In the genomic region with DNA sequence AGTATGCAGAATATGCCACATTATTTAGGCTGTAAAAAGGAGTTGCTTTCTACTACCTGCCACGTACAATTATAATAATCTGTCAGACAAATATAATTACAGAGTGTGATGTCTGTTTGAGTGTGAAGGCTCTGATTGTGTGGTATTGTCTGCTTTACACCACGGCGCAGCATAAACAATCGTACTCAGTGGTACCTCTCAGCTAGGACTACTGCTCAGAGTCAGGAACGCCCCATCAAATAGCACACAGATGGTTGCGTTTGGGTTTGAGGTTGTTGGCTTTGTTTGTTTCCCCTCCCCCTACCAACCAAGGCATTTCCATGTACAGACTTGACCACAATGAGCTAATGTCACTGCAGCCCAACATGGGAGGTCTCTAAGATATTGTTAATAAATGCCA, we compare ENCODE assay signal across 19 mouse cellular contexts.
"Had no signal": no experiment of that assay in that cellular context is flagged by ENCODE, and none has a peak within 500 bp of the region (broad histone marks: within the 10 kb centered on the region; RNA-seq: fewer than 3 reads in every experiment).

No protein-coding gene starts in this region.

- H3K4me3 ChIP-seq: kidney, embryonic 15.5 days; limb, embryonic 10.5 days; limb, embryonic 13.5 days; liver, embryonic 12.5 days; liver, embryonic 15.5 days; lung, embryonic 15.5 days; megakaryocyte, embryonic 14.5 days; midbrain, embryonic 10.5 days; midbrain, embryonic 15.5 days; neural tube, embryonic 12.5 days; neural tube, embryonic 15.5 days had no signal

- H3K9ac ChIP-seq: kidney, embryonic 15.5 days; limb, embryonic 13.5 days; liver, embryonic 12.5 days; liver, embryonic 15.5 days; lung, embryonic 15.5 days; midbrain, embryonic 15.5 days; neural tube, embryonic 12.5 days; neural tube, embryonic 15.5 days had no signal

- H3K36me3 ChIP-seq: kidney, embryonic 15.5 days; limb, embryonic 10.5 days; limb, embryonic 13.5 days; liver, embryonic 12.5 days; liver, embryonic 15.5 days; lung, embryonic 15.5 days; midbrain, embryonic 10.5 days; midbrain, embryonic 15.5 days; neural tube, embryonic 12.5 days; neural tube, embryonic 15.5 days had no signal

- H3K27ac ChIP-seq: limb, embryonic 10.5 days; limb, embryonic 13.5 days; liver, embryonic 12.5 days; liver, embryonic 15.5 days; lung, embryonic 15.5 days; midbrain, embryonic 10.5 days; midbrain, embryonic 15.5 days; neural tube, embryonic 12.5 days; neural tube, embryonic 15.5 days had no signal

- H3K9me3 ChIP-seq: kidney, embryonic 15.5 days; limb, embryonic 10.5 days; limb, embryonic 13.5 days; liver, embryonic 12.5 days; liver, embryonic 15.5 days; lung, embryonic 15.5 days; midbrain, embryonic 10.5 days; midbrain, embryonic 15.5 days; neural tube, embryonic 12.5 days; neural tube, embryonic 15.5 days had no signal

- H3K4me2 ChIP-seq: kidney, embryonic 15.5 days; limb, embryonic 13.5 days; liver, embryonic 12.5 days; liver, embryonic 15.5 days; lung, embryonic 15.5 days; midbrain, embryonic 15.5 days; neural tube, embryonic 12.5 days; neural tube, embryonic 15.5 days had no signal

- H3K4me1 ChIP-seq: kidney, embryonic 15.5 days; limb, embryonic 13.5 days; liver, embryonic 12.5 days; liver, embryonic 15.5 days; lung, embryonic 15.5 days; megakaryocyte, embryonic 14.5 days; midbrain, embryonic 10.5 days; midbrain, embryonic 15.5 days; neural tube, embryonic 12.5 days; neural tube, embryonic 15.5 days had no signal

- ATAC-seq: liver, embryonic 12.5 days; midbrain, embryonic 15.5 days had no signal

- DNase-seq: kidney, adult 11 months; kidney, adult 8-10 months; kidney, postnatal 36 days; liver; lung, adult 18-20 months; lung, postnatal 10 days; lung, postnatal 36 days; thymus, postnatal 25 days had no signal

- H3K27me3 ChIP-seq: kidney, embryonic 15.5 days; limb, embryonic 13.5 days; liver, embryonic 12.5 days; liver, embryonic 15.5 days; lung, embryonic 15.5 days; megakaryocyte, embryonic 14.5 days; midbrain, embryonic 15.5 days; neural tube, embryonic 12.5 days; neural tube, embryonic 15.5 days had no signal
